Mouse (Mus musculus) midbrain, postnatal 0 days (tissue): ENCODE data around the gene Kcnj6. TPM values are rescaled to one million over a fixed set of nuclear protein-coding genes. Genes with fewer than 3 reads are reported as not detected.

Experiments
- ATAC-seq: fragments of 200-750 bp; cut with Nextera tagmentation; 2 replicates; pipeline ENCODE4 v1.8.0; 2017; ENCODE audit warnings: moderate number of reproducible peaks, mild to moderate bottlenecking, moderate TSS enrichment, moderate library complexity; ENCODE audit not compliant: low FRiP score
- DNase-seq: peaks from one replicate; pipeline ENCODE4 v3.0.0-alpha.2; 2015; ENCODE audit warnings: low spot score
- H3K27ac ChIP-seq: fragments of 300-500 bp; sonication (generic); 2 replicates; pipeline ENCODE4 v1.5.1; 2014; ENCODE audit warnings: low read depth, mild to moderate bottlenecking, low read length, mixed read lengths
- H3K27me3 ChIP-seq: fragments of 300-500 bp; sonication (generic); 2 replicates; pipeline ENCODE4 v1.6.1; 2014; ENCODE audit warnings: low read length, control low read depth, mixed read lengths; ENCODE audit not compliant: insufficient read depth
- H3K36me3 ChIP-seq: fragments of 300-500 bp; sonication (generic); 2 replicates; pipeline ENCODE4 v1.6.1; 2014; ENCODE audit warnings: low read length, control low read depth, mixed read lengths; ENCODE audit not compliant: insufficient read depth
- H3K4me1 ChIP-seq: fragments of 300-500 bp; sonication (generic); 2 replicates; pipeline ENCODE4 v1.6.1; 2014; ENCODE audit warnings: mild to moderate bottlenecking, control low read depth, antibody characterized with exemption, low read length, mixed read lengths; ENCODE audit not compliant: insufficient read depth
- H3K4me2 ChIP-seq: fragments of 300-500 bp; sonication (generic); 2 replicates; pipeline ENCODE4 v1.6.1; 2014; ENCODE audit warnings: low read depth, mild to moderate bottlenecking, low read length, mixed read lengths; ENCODE audit not compliant: poor library complexity, severe bottlenecking
- H3K4me3 ChIP-seq: fragments of 300-500 bp; sonication (generic); 2 replicates; pipeline ENCODE4 v1.5.1; 2014; ENCODE audit warnings: low read depth, mild to moderate bottlenecking, low read length, moderate library complexity
- H3K9ac ChIP-seq: fragments of 300-500 bp; sonication (generic); replicated peaks from 2 replicates; pipeline ENCODE4 v1.6.1; 2014; ENCODE audit warnings: mild to moderate bottlenecking, low read length, moderate library complexity, mixed read lengths; ENCODE audit not compliant: poor library complexity, severe bottlenecking
- H3K9me3 ChIP-seq: fragments of 300-500 bp; sonication (generic); 2 replicates; pipeline ENCODE4 v1.6.1; 2016; ENCODE audit warnings: low read length, control low read depth
- CTCF ChIP-seq: IDR thresholded peaks from 2 replicates; pipeline ENCODE4 v1.5.1; 2016; ENCODE audit warnings: antibody characterized with exemption, mild to moderate bottlenecking
- WGBS: fragments of 180-500 bp; shearing (Covaris S2); extraction: QIAGEN DNeasy Blood & Tissue Kit; methylation state at CpG from one replicate; pipeline ENCODE4 v1.1.7; 2014; 5-methylcytosine and 5-hydroxymethylcytosine counted together
- polyA plus RNA-seq: library from polyadenylated mRNA; unstranded; fragments of >200 nt; fragmentation: Nextera tagmentation; extraction: Ambion mirVana; gene quantifications from 2 replicates; pipeline ENCODE4 v1.2.1, GENCODE M21; 2015
- total RNA-seq: library from RNA; depleted of rRNA; stranded (reverse); fragments of >200 nt; gene quantifications from 2 replicates; pipeline ENCODE4 v1.2.3, GENCODE M21; 2014

Kcnj6 gene
- total and polyA plus RNA-seq, 2 experiments from 2014 or later = 3.2 to 12.9 TPM

DNA sequence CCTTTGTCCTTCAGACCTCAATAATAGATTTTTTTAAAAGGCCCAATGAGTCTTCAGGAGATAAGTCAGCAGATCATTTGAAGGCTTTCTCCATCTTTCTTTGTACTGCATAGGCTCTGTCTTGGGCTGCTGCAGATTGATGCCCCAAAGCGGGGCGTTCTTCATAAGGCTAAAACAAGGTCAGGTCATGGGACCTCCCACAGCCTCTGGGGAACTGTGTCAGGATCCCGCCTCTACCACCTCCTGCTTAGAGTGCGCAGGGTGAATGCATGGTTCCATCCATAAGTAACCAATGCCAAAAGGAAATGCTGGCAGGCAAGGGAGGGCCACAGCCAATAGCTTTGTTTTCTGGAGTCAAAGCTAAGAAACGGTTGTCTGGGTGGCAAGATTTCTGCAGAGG is 237.7 kb downstream of the Kcnj6 start:
- no peaks in the 10 kb centered on the region for H3K4me1 ChIP-seq
- H3K36me3 ChIP-seq = no peaks in the 10 kb centered on the region
- no peak overlapping the region for H3K9ac ChIP-seq
- H3K27ac ChIP-seq = no peak overlapping the region
- DNase-seq = no peak
- no peaks in the 10 kb centered on the region for H3K27me3 ChIP-seq
- H3K4me2 ChIP-seq = no peak overlapping the region
- no peak for TF ChIP-seq CTCF
- WGBS = 63% methylated on average over 5 of the region's 5 CpGs
- no peak overlapping the region for H3K4me3 ChIP-seq
- no peaks in the 10 kb centered on the region for H3K9me3 ChIP-seq
- ATAC-seq = no peak

DNA sequence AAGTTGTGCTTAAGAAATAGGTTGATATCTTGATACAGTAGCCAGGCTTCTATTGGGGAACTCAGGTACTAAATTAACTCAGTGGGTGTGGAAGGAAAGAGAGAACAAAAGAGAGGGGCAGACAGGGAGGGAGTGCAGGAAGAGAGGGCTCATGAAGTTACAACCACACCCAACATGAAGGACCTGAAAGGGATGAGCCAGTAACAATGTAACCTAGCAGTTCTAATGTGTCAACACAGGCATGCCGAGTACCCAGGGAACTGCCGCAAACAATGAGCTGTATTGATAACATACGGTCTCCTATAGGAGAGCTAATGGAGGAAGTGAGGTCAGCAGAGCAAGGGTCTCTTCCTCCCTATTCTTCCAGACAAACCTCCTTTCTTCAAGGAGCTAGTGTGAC is 238.9 kb downstream of the Kcnj6 start:
- H3K9me3 ChIP-seq = no peaks in the 10 kb centered on the region
- no peak overlapping the region for H3K9ac ChIP-seq
- 65% methylated on average over 3 of the region's 3 CpGs for WGBS
- H3K4me2 ChIP-seq = no peak overlapping the region
- DNase-seq (no peak), ATAC-seq (no peak)
- no peak for TF ChIP-seq CTCF
- no peak overlapping the region for H3K27ac ChIP-seq
- H3K36me3 ChIP-seq = no peaks in the 10 kb centered on the region
- peaks cover 3% of the 10 kb centered on the region; the same call in 1 of the 2 replicates for H3K4me1 ChIP-seq
- no peaks in the 10 kb centered on the region for H3K27me3 ChIP-seq
- no peak overlapping the region for H3K4me3 ChIP-seq

DNA sequence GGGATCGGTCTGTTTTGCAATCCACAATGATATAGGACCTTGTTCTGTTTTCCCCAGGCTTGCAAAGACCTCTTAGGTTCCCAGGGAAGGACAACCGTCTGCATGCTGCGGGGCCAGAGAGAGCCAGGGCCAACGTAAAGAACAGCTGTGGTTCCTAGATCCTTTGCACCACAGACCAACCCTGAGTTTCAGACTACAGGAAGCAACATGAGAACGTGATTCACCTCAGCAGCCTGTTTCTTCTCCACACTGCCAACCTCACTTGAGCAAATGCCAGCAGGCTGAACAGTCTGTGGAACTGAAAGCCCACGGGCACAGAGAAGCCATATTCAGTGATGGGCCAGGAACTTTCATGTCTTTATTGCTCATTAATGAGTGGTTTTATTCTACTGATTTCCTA is 241.1 kb downstream of the Kcnj6 start:
- no peak overlapping the region for H3K4me2 ChIP-seq
- WGBS = 79% methylated on average over 6 of the region's 6 CpGs
- H3K4me1 ChIP-seq = peaks cover 3% of the 10 kb centered on the region; the same call in 1 of the 2 replicates
- H3K9ac ChIP-seq = no peak overlapping the region
- DNase-seq (no peak), ATAC-seq (no peak)
- no peak overlapping the region for H3K27ac ChIP-seq
- no peak for TF ChIP-seq CTCF
- H3K9me3 ChIP-seq = no peaks in the 10 kb centered on the region
- no peaks in the 10 kb centered on the region for H3K27me3 ChIP-seq
- no peaks in the 10 kb centered on the region for H3K36me3 ChIP-seq
- no peak overlapping the region for H3K4me3 ChIP-seq

DNA sequence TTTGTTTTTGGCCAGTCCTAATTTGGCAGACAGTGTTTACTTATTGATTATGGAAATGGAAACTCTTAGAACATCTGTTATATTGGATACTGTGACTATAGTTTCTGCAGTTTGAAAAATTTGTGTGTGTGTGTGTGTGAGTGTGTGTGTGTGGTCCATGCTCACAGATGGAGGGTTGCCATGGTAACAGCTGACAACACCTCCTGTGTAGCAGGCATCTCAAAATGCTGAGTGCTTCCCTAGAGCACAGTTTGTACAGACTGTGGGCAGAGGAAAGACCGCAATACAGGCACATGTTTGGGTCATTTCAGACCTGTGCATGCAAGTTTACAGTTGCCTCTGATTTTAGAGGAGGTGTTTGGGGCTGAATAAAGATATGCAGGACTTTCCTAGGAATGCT is 244.0 kb downstream of the Kcnj6 start:
- Histone ChIP-seq H3K27ac (no peak overlapping the region), H3K9me3 (no peaks in the 10 kb centered on the region), H3K9ac (no peak overlapping the region), H3K4me2 (no peak overlapping the region), H3K4me3 (no peak overlapping the region), H3K36me3 (no peaks in the 10 kb centered on the region), H3K4me1 (peaks cover 3% of the 10 kb centered on the region; the same call in 1 of the 2 replicates), H3K27me3 (no peaks in the 10 kb centered on the region)
- TF ChIP-seq CTCF = no peak
- ATAC-seq = no peak
- peak; percentile 80 for DNase-seq
- 47% methylated on average over 1 of the region's 1 CpGs for WGBS

DNA sequence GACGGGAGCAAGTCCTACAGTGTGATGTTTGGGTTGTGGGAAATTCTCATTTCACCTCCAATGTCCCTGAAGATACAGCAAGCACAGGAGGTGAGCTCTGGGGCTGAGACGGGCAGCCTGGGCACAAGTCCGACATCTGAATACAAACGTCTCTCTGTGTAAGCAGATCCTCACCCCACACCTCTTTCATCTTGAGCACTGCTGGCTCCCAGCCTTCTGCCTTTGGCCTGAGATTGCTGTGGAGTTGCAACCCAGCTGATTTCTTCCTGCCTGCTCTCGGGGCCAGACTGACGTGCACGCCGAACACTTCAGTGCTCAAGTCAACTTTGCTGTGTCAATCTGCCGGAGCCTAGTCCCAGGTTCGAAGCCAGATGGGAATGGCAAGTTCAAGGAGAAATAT is 244.7 kb downstream of the Kcnj6 start:
- no peak overlapping the region for H3K27ac ChIP-seq
- H3K4me1 ChIP-seq = peaks cover 3% of the 10 kb centered on the region; the same call in 1 of the 2 replicates
- ATAC-seq (no peak), DNase-seq (peak; percentile 41)
- no peaks in the 10 kb centered on the region for H3K36me3 ChIP-seq
- H3K4me2 ChIP-seq = no peak overlapping the region
- no peak for TF ChIP-seq CTCF
- H3K9ac ChIP-seq = no peak overlapping the region
- no peak overlapping the region for H3K4me3 ChIP-seq
- no peaks in the 10 kb centered on the region for H3K9me3 ChIP-seq
- 58% methylated on average over 10 of the region's 10 CpGs for whole genome bisulfite sequencing
- no peaks in the 10 kb centered on the region for H3K27me3 ChIP-seq

DNA sequence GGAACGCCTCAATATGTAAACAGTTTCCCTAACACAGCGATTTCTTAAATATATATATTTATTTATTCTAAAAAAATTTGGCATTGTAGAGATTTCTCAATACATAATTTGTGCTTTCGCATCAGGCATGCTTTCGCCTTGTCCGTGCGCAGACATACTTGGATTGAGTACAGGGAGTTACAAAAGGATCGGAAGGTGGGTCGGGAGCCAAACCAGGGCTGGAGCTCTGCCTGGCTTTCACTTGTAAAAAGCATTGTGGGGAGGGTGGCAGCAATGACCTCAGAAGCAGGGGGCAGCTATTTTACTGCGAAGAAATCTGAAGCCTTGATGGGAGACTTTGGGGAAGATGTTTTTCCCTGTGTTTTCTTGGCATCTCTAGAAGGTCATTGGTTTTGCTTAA is 252.5 kb downstream of the Kcnj6 start:
- no peaks in the 10 kb centered on the region for H3K4me1 ChIP-seq
- 73% methylated on average over 9 of the region's 9 CpGs for WGBS
- no peak overlapping the region for H3K4me3 ChIP-seq
- no peak for ATAC-seq
- H3K27me3 ChIP-seq = no peaks in the 10 kb centered on the region
- TF ChIP-seq CTCF = no peak
- no peaks in the 10 kb centered on the region for H3K36me3 ChIP-seq
- H3K9ac ChIP-seq = no peak overlapping the region
- H3K9me3 ChIP-seq = no peaks in the 10 kb centered on the region
- peak; percentile 17 for DNase-seq
- H3K27ac ChIP-seq = no peak overlapping the region
- no peak overlapping the region for H3K4me2 ChIP-seq
